Mouse (Mus musculus): ENCODE results near the gene Cmklr1. TPM values are rescaled to one million over a fixed set of nuclear protein-coding genes. Genes with fewer than 3 reads are reported as not detected.

Cmklr1 gene
- total RNA-seq, 1 experiment from 2014 or later: 10.6 TPM

- DNase-seq: peak; percentile 36
Observed at GRCm38 (mm10) chr5:113652215-113652614, 2.0 kb upstream of the Cmklr1 start.

GRCm38 (mm10) chr5:113648647-113649211, 1.5 kb downstream of the Cmklr1 start:
- no peak for DNase-seq

- DNase-seq: no peak
Observed at GRCm38 (mm10) chr5:113647141-113647540, 3.1 kb downstream of the Cmklr1 start.

GRCm38 (mm10) chr5:113644520-113644919, 5.7 kb downstream of the Cmklr1 start:
- peak; percentile 31 for DNase-seq

- no peak for DNase-seq
Observed at GRCm38 (mm10) chr5:113643107-113643848, 6.9 kb downstream of the Cmklr1 start.

DNA sequence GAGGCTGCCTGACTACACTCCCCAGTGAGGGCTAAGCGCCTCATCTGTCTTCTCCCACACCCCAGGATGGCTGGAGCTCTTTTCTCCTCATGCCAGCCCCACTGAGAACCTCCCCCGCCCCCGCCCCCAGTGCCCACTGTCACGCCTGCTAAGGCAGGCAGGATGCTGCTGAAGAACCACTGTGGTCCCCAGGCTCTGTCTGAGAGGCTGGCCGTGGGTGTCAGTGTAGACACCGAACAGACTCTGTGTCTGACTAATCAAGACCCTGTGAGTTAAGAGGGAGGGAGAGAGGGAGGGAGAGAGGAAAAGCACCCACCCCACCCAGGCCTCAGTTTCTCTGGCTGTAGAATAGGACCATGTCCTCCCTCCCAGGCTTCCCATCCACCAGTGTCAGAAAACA, 9.2 kb downstream of the Cmklr1 start:
- DNase-seq: no peak

DNA sequence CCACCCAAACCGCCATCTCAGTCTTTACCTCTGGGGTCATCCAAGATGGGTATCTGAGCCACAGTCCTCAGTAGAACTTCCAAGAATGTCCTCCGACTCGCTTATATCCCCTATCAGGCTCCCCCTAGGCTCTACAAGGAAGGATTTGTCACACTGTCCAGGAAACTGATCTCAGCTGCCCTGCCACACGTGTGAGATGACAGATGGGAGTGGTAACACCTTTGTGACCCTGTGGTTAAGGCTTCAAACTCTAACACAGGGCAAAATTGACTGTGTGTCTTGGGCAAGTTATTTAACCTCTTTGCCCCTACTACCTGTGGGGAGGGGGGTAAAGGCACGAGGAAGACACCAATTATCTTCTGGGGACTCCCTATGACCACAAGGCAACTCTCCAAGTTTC, 11.1 kb downstream of the Cmklr1 start:
- no peak for DNase-seq

DNA sequence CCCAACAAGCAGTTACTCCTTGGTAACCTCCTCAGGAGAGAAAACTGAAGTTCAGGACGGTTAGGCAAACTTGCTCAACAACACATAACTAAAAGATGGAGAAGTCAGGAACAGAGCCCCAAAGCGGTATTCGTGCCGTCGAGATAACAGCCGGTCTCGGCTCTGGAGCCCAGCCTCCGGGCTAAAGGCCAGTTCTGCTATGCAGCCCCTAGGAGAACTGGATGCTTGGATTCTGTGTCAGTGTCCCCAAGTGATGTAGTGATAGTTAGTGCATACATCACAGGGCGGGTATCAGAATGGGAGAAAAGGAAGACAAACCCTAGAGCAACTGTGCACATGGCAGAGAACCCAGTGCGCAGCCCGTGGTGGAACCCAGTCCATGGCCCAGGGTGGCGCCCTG, 12.2 kb downstream of the Cmklr1 start:
- DNase-seq: no peak

DNA sequence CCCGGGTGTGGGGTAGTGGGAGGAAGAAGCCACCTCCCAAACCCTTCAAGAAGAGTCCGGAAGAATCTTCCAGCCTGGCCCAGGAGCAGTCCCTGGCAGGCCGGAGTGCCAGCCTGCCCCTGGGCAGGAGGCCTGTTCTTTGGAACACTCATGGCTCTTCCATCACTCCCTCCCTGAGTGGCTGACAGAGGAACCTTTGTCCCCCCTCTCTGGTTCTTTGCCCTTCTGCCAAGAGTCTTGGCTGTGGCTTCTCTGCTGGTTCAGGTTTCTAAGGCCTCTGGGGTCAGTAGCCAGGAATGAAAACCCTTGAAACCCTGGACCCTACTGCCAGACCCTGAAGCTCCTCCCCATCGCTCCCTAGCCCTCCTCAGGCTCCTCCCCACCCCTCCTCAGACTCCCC, 12.6 kb downstream of the Cmklr1 start:
- DNase-seq: no peak

DNA sequence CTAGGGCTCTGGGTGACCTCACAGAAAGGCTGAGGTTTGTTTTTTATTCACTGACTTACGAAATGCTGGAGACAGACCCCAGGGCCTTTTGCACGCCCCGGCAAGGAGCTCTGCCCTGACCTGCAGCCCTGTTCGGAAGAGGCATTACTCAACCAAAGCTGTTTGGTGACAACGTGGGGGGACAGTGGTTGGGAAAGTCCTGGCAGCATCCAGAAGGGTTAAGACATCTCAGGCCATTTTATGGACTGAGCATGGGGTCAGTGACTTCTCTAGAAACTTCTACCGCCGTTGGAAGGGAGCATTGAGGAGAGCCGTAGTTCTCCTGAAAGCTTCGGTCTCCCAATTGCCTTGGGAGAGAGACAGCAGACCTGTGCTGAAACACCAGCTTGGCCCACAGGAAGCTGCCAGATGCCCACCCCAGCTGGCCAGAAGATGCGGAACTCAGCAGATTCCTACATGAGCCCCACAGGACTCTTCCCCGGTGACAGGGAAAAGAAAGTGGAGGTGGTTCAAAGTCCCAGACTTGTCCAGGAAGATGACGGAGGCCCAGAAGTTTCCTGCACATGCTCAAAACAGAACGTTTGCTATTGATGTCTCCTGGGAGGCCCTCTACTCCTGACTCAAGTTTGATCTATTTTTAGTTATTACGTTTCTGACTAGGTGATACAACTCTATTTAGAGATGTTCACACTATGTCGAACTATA, 14.2 kb downstream of the Cmklr1 start:
- peak; percentile 24 for DNase-seq

DNA sequence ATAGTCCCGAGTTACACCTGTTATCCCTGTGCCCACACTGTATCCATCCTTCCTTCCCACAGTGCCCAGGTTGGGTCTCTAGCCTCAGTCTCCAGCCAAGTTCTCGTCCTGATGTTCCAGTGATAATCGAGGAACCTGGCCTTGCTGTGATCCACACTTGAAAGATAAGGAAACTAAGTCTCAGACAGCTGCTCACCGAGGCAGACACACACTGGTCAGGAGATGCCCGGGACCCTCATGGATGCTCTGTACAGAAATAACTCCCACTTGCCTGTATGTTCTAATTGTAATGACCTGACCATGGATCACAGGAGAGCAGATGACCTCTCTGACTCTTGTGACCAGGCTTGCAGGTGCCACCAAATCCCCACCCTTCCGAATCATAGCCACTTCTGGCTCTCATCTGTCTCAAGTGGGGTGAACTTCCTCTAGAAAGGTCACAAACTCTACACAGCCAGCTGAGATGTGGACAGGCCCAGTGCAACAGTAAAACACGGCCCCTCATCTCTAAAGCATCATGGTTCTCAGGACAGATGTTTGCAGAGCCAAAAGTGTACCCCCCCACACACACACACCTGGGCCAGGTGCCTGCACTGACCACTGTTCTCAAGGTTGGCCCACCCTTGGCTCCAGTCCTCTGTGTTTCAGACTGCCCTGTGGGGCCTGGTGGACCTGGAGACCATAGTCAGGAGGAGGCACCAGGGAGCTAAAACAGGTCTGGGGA, 15.2 kb downstream of the Cmklr1 start:
- DNase-seq: no peak

DNA sequence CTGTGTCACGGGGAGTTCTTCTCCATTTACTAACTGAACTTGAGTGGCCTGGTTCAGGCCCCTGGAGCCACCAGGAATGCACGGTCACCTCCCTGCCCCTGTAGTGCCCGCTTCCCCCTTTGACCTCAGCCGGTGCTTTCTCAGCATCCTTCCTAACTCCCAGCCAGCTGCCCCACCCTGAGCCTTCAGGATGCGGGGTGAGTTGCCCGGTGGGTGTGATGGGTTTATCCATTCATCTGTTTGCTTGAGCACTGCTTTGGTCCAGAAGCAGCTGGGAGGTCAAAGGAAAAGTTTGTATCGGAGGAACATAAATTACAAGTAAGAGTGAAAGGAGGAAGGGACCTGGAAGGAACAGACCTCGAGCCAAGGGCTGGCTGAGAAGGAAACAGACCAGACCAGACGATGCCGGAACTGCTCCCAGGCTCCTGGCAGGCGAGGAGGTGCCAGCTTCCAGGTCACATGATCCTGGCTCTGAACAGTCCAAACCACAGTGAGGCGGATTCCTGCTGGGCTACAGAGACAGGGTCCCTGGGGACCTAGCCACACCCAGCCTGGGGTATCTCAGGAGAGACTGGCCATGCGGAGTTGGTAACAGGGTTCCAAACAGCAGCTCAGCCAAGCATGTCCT, 16.1 kb downstream of the Cmklr1 start:
- peak; percentile 83 for DNase-seq

DNA sequence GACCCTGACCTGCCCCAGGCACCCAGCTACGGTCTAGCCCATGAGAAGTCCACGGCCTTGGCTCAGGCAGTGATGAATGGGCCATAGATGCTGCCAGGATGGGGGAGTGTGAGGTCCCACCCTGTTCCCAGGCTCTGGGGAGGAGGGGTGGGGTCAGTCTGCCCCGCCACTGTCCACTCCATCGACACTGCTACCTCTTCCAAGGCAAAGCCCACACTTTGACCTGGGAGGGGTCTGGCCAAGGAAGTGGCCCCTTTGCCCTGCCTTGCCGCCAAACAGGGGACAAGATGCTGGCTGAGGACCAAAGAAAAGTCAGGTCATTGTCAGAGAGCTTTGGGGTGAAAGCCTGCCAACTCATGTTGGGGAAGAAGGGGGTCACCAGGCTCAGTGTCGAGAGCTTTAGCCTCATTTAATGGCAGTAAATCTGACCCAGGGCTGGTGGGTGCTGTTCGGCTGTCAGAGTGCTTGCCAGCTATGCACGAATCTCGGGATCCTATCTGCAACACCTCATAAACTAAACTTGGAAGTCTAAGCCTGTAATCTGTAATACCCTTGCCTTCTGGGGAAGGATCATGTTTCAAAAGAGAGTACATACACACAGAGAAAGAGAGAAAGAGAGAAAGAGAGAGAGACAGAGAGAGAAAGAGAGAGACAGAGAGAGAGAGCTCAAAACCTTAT, 17.1 kb downstream of the Cmklr1 start:
- DNase-seq: peak; percentile 57

DNA sequence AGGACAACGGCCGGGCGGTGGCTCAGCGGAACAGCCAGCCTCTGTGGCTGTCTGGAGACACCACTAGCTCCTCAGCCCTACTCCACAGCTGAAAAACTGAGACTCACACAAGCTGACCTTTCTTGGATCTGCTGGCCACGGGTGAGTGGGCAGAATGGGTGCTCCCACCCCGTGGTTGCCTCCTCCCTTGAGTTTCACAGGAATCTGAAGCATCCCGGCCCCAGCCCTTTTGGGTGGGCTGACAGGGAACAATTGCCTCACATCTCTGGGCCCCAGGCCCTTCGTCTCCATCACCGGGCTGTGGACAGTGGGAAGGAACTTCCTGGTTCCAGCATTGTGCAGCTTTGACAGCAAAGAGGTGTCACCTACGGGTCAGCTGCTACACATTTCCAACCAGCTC, 20.1 kb downstream of the Cmklr1 start:
- DNase-seq: no peak

DNA sequence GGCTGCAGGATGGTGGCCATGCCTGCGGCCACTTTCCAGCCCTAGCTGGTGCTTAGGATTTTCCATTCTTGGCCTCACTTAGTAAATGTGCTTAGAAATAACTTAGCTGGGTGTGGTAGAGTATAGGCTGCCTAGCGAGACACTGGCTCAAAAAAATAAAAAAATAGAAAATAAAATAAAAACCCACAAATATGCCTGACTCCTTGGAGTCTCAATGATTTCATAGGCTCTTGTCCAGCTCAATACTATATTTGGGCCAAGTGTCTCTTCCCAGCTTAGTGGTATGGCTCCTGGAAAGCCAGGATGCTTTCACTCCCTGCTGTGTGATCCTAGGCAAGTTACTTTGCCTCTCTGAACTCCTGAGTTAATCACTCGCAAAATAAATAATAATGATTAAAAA, 21.0 kb downstream of the Cmklr1 start:
- DNase-seq: no peak

DNA sequence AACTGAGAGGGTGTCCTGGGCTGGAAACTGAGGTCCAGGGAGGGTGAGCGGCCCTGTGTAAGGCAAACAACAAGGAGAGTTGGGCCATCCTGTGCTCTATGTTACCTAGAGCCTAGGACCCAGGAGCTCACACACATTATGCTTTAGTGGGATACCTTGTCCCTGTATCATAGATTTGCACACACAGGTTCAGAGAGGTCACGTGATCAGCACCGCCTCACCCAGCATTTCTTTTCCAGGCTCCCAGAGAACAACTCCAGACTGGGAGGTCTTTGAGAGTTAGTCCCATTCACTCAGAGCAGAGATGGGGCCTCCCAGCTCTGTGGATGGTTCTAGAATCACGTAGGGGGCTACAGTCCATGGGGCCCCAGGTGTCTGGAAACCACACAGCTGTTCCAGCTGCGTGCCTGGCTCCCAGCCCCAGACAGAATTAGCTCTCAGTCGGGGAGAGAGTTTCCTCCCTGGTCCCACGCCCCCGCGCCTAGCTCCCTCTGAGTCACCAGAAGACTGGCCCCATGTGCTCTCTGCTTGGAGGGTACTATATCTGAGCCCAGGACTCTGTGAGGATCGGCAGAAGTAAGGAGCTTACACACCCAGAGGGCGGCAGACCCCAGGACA, 22.3 kb downstream of the Cmklr1 start:
- peak; percentile 47 for DNase-seq

GRCm38 (mm10) chr5:113626991-113627390, 23.2 kb downstream of the Cmklr1 start:
- DNase-seq: no peak

DNA sequence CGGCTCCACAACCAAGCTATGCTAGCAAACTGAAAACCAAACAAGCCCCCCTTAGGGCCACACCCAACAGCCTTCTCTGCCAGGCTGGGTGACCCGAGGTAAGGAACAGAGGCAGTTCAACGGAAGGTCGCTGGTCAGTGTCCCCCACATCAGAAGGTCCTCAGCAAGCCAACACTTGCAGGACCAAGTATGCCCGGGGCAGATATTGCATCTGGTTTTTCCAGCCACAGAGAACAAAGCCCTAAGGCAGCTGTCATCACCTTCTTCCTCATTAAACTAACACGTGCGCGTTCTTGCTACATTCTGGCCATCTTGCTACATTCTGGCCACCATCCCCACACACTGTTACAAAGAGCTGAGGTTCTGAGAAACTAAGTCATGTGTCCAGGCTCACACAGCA, 23.9 kb downstream of the Cmklr1 start:
- DNase-seq: no peak

DNA sequence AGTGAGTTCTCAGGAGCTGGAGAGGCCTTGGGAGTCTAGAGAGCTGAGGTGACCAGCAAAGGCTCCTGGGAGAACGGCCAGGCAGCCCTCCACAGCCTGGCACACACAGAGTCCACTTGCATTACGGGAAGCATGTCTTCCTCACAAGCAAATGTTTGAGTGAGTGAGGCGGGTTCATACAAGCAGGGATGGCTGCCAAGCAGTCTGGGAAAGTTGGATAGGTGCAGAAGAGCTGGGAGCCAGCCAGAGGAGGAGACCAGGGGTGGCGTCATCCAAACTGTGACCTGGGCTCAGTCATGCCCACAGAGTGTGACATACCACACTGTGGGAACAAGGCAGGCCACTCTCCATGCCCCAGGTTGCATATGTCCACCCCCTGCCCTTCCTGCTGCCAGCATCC, 25.2 kb downstream of the Cmklr1 start:
- DNase-seq: peak; percentile 36

- no peak for DNase-seq
Observed at GRCm38 (mm10) chr5:113623052-113623451, 27.2 kb downstream of the Cmklr1 start.

- DNase-seq: no peak
Observed at GRCm38 (mm10) chr5:113620999-113621398, 29.2 kb downstream of the Cmklr1 start.

Measured in adrenal gland, postnatal 14 days (tissue).